Comparison of ENCODE assay signal across 21 mouse cellular contexts in the genomic region with DNA sequence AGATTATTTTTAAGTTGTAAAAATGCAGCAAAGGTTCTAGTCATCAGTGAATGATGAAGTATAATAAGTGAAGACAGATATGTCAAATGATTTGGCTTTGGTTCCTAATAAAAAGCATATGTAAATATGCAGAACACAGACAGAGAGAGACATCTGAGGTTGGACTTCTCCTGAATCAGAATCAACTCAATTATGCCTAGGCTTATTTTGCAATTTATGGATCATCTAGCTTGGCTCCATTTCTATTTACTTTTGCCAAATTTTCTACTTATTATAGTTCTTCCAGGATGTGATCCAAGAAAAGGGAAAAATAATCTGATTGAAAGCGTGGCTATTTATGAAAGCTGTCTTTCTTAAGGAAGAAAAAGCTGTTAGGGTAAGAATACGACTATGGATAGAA.
DNase-seq lines count a peak whose midpoint lies in the region; ATAC-seq and TF ChIP-seq lines count a peak whose summit lies in the region.
"Had no signal": no experiment of that assay in that cellular context is flagged by ENCODE, and none has a peak within 500 bp of the region (broad histone marks: within the 10 kb centered on the region; RNA-seq: fewer than 3 reads in every experiment).

No protein-coding gene starts in this region.

- H3K9ac ChIP-seq in embryonic facial prominence, embryonic 14.5 days (ENCODE audit: low read depth, low read length): no peak overlapping the region
- H3K9ac ChIP-seq in lung, embryonic 14.5 days: no peak overlapping the region
- H3K9ac ChIP-seq: embryonic facial prominence, embryonic 13.5 days; forebrain, embryonic 13.5 days; heart, embryonic 13.5 days; hindbrain, embryonic 15.5 days had no signal

- no peaks in the 10 kb centered on the region for H3K4me1 ChIP-seq in embryonic facial prominence, embryonic 14.5 days (ENCODE audit: control insufficient read depth, insufficient read depth, low read length)
- H3K4me1 ChIP-seq in embryonic facial prominence, embryonic 10.5 days: no peaks in the 10 kb centered on the region
- H3K4me1 ChIP-seq in lung, embryonic 14.5 days (ENCODE audit: insufficient read depth): no peaks in the 10 kb centered on the region
- H3K4me1 ChIP-seq: embryonic facial prominence, embryonic 13.5 days; forebrain, embryonic 13.5 days; heart, embryonic 13.5 days; hindbrain, embryonic 15.5 days had no signal

- no peak overlapping the region for H3K4me3 ChIP-seq in embryonic facial prominence, embryonic 14.5 days (ENCODE audit: low read depth, low read length)
- no peak overlapping the region for H3K4me3 ChIP-seq in embryonic facial prominence, embryonic 10.5 days
- H3K4me3 ChIP-seq in lung, embryonic 14.5 days (ENCODE audit: low read depth, low read length): no peak overlapping the region
- H3K4me3 ChIP-seq: embryonic facial prominence, embryonic 13.5 days; forebrain, embryonic 13.5 days; gastrocnemius, adult 2 months; heart, embryonic 13.5 days; hindbrain, embryonic 15.5 days had no signal

- 34% methylated on average over 2 of the region's 2 CpGs for WGBS in embryonic facial prominence, embryonic 14.5 days
- 88% methylated on average over 2 of the region's 2 CpGs for WGBS in embryonic facial prominence, embryonic 10.5 days
- 57% methylated on average over 2 of the region's 2 CpGs for WGBS in lung, embryonic 14.5 days

- H3K27ac ChIP-seq in embryonic facial prominence, embryonic 14.5 days (replicated peaks; ENCODE audit: low read depth, low read length): no peak overlapping the region
- no peak overlapping the region for H3K27ac ChIP-seq in embryonic facial prominence, embryonic 10.5 days (replicated peaks)
- H3K27ac ChIP-seq in lung, embryonic 14.5 days (ENCODE audit: low read depth): no peak overlapping the region
- H3K27ac ChIP-seq: embryonic facial prominence, embryonic 13.5 days; forebrain, embryonic 13.5 days; gastrocnemius, adult 2 months; heart, embryonic 13.5 days; hindbrain, embryonic 15.5 days had no signal

- DNase-seq in embryonic facial prominence, embryonic 14.5 days (ENCODE audit: low spot score): peak; percentile 81
- no peak for DNase-seq in embryonic facial prominence, embryonic 10.5 days (ENCODE audit: low spot score)
- peak; percentile 1 for DNase-seq in lung, embryonic 14.5 days
- no peak for DNase-seq in lung, postnatal 36 days
- peak; percentile 14 for DNase-seq in brain, adult 2 months (ENCODE audit: low read depth, low spot score)
- no peak for DNase-seq in spleen, adult 12 weeks (ENCODE audit: low spot score)
- DNase-seq in thymus, postnatal 4 days: no peak
- no peak for DNase-seq in adrenal gland, adult 8-10 months
- DNase-seq: adrenal gland, postnatal 25 days; cerebellum, adult 11 months; cerebellum, adult 8-10 months; cerebellum, postnatal 14 days; gastrocnemius, adult 2 months; gastrocnemius, postnatal 25 days; heart, postnatal 36 days had no signal

- no peaks in the 10 kb centered on the region for H3K9me3 ChIP-seq in embryonic facial prominence, embryonic 14.5 days (ENCODE audit: control insufficient read depth, low read length)
- H3K9me3 ChIP-seq in embryonic facial prominence, embryonic 10.5 days: no peaks in the 10 kb centered on the region
- no peaks in the 10 kb centered on the region for H3K9me3 ChIP-seq in lung, embryonic 14.5 days (ENCODE audit: low read depth, low read length)
- H3K9me3 ChIP-seq: embryonic facial prominence, embryonic 13.5 days; forebrain, embryonic 13.5 days; heart, embryonic 13.5 days; hindbrain, embryonic 15.5 days had no signal

- no peak for TF ChIP-seq CTCF in lung, embryonic 14.5 days (IDR thresholded peaks at IDR 0.05; ENCODE audit: low read depth)

- H3K4me2 ChIP-seq in embryonic facial prominence, embryonic 14.5 days (ENCODE audit: low read depth, low read length): no peak overlapping the region
- no peak overlapping the region for H3K4me2 ChIP-seq in lung, embryonic 14.5 days
- H3K4me2 ChIP-seq: embryonic facial prominence, embryonic 13.5 days; forebrain, embryonic 13.5 days; heart, embryonic 13.5 days; hindbrain, embryonic 15.5 days had no signal

- H3K27me3 ChIP-seq in embryonic facial prominence, embryonic 14.5 days (replicated peaks; ENCODE audit: control insufficient read depth, insufficient read depth, low read length): no peaks in the 10 kb centered on the region
- no peaks in the 10 kb centered on the region for H3K27me3 ChIP-seq in embryonic facial prominence, embryonic 10.5 days (replicated peaks; ENCODE audit: low read depth, poor library complexity, severe bottlenecking)
- no peaks in the 10 kb centered on the region for H3K27me3 ChIP-seq in lung, embryonic 14.5 days (ENCODE audit: insufficient read depth, low read length)
- H3K27me3 ChIP-seq: embryonic facial prominence, embryonic 13.5 days; forebrain, embryonic 13.5 days; heart, embryonic 13.5 days; hindbrain, embryonic 15.5 days had no signal

- ATAC-seq in embryonic facial prominence, embryonic 14.5 days (ENCODE audit: low read depth): no peak
- no peak for ATAC-seq in lung, embryonic 14.5 days (ENCODE audit: insufficient read depth)
- ATAC-seq: forebrain, embryonic 13.5 days; inflammation-experienced regulatory T-cells, adult 6 months; intestine, postnatal 0 days had no signal

- no peaks in the 10 kb centered on the region for H3K36me3 ChIP-seq in embryonic facial prominence, embryonic 14.5 days (ENCODE audit: control insufficient read depth, insufficient read depth, low read length)
- H3K36me3 ChIP-seq in embryonic facial prominence, embryonic 10.5 days (replicated peaks): no peaks in the 10 kb centered on the region
- no peaks in the 10 kb centered on the region for H3K36me3 ChIP-seq in lung, embryonic 14.5 days (ENCODE audit: insufficient read depth)
- H3K36me3 ChIP-seq: embryonic facial prominence, embryonic 13.5 days; heart, embryonic 13.5 days; hindbrain, embryonic 15.5 days had no signal

Comparison
In these comparisons a context has a peak if more than half of its experiments do, and no peak if none do; other contexts are left out.
1. DNase-seq: peak in embryonic facial prominence, embryonic 14.5 days (single experiment), lung, embryonic 14.5 days (single experiment) and brain, adult 2 months (single experiment); none in embryonic facial prominence, embryonic 10.5 days (single experiment), lung, postnatal 36 days (single experiment), spleen, adult 12 weeks (single experiment), thymus, postnatal 4 days (single experiment) and adrenal gland, adult 8-10 months (single experiment).